Mouse (Mus musculus): ENCODE data around the gene Rasip1. TPM values are rescaled to one million over a fixed set of nuclear protein-coding genes. Genes with fewer than 3 reads are reported as not detected.
A peak's percentile ranks its signal among the peaks of the same experiment; 100 is the strongest.
"Not testable (repeated sequence)": the region's sequence is repeated elsewhere in the genome, so short reads cannot be mapped to it uniquely, and the experiment has no call there.

Rasip1 gene
- polyA plus RNA-seq, 1 experiment = 11.6 TPM

DNA sequence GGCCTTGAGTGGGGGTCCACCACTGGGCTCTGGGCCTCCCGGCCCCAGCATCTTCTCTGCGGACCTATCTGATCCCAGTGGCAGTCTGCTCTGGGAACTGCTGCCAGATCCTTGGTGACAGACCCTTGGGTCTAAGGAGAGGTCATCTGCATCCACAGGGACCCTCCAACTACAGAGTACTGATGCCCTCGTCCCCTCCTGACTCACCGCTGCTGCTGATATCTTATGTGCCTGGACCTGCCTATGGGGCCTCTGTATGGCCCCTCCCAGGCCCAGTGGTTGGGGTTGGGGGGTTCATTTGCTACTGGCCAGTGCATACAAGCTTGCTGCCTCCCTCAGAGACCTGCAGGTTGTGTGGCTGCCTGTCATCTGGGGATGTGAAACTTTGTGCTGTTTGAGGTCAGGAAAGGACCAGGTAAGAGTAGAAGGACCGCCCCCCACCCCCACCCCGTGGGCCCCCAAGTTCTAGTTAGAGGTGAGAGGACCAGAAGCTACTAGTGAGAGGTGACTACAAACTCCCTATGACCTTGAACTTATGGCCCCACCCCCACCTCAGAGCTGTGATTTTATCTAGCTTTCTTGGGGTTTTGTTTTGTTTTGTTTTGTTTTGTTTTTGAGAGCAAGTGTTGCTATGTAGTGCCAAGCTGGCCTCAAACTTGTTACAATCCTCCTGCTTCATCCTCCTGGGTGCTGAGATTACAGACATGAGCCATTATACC is 17.7 kb downstream of the Rasip1 start:
- Histone ChIP-seq H3K27me3 (ENCODE audit: control insufficient read depth, insufficient read depth, low read length) (peaks cover 27% of the 10 kb centered on the region), H3K4me1 (ENCODE audit: control insufficient read depth, insufficient read depth, insufficient read length, low read length) (peaks cover 2% of the 10 kb centered on the region; the same call in 1 of the 2 replicates), H3K27ac (ENCODE audit: insufficient read depth, low read depth, low read length) (no peak overlapping the region), H3K4me3 (ENCODE audit: low read depth, low read length) (no peak overlapping the region), H3K36me3 (ENCODE audit: control insufficient read depth, insufficient read depth, low read length) (no peaks in the 10 kb centered on the region)
- TF ChIP-seq CTCF (IDR thresholded peaks at IDR 0.05; ENCODE audit: extremely low read depth, insufficient read length, insufficient replicate concordance, low read depth, low read length) = no peak
- TF ChIP-seq POLR2A (IDR thresholded peaks at IDR 0.05; ENCODE audit: low read depth, low read length) = no peak
- WGBS = 69% methylated on average over 6 of the region's 6 CpGs

DNA sequence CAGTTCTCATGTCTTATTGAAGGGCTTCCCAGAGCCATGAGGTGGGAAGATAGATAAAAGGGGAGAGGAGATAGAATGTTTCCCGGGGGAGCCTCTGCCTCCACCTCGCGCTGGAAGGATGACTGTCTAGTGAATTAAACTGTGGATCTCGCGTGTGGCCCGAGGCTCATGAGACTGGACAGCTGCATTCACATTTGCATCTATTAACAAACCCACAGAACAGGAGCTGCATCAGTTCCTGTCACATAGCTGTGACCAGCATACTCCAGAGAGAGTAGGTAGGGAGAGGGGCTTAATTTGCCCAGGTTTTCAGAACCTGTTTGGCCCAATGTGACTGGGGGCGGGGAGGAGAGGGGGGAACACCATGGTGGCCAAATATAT is 18.3 kb downstream of the Rasip1 start:
- no peak for TF ChIP-seq CTCF (IDR thresholded peaks at IDR 0.05; ENCODE audit: extremely low read depth, insufficient read length, insufficient replicate concordance, low read depth, low read length)
- TF ChIP-seq POLR2A (IDR thresholded peaks at IDR 0.05; ENCODE audit: low read depth, low read length) = no peak
- peaks cover 2% of the 10 kb centered on the region; the same call in 1 of the 2 replicates for H3K4me1 ChIP-seq (ENCODE audit: control insufficient read depth, insufficient read depth, insufficient read length, low read length)

DNA sequence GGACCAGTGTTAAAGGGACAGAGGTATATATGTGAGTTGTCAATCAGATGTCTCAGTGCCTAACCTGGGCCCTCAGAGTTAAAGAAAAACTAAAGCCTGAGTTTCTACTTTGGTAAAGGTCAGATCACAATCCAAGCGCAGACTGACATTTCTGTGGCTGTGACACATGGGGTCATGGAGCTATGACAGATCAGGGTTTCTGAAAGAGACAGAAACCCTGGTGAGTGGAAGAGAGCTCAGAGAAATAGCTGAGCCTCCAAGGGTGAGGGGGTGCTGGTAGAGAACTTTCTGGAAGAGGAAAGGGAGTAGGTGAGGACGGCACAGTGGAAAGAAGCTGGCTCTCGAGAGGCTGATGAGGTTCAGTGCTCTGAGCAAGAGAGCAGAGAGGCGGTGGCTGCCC is 19.4 kb downstream of the Rasip1 start:
- no peaks in the 10 kb centered on the region for H3K36me3 ChIP-seq (ENCODE audit: control insufficient read depth, insufficient read depth, low read length)
- H3K4me3 ChIP-seq (ENCODE audit: low read depth, low read length) = no peak overlapping the region
- TF ChIP-seq POLR2A (IDR thresholded peaks at IDR 0.05; ENCODE audit: low read depth, low read length) = no peak
- peaks cover 2% of the 10 kb centered on the region; the same call in 1 of the 2 replicates for H3K4me1 ChIP-seq (ENCODE audit: control insufficient read depth, insufficient read depth, insufficient read length, low read length)
- WGBS = 82% methylated on average over 4 of the region's 4 CpGs
- H3K27me3 ChIP-seq (ENCODE audit: control insufficient read depth, insufficient read depth, low read length) = peaks cover 24% of the 10 kb centered on the region
- no peak overlapping the region for H3K27ac ChIP-seq (ENCODE audit: insufficient read depth, low read depth, low read length)

More for the DNA sequence above, 18.3 kb downstream of the Rasip1 start:
- Histone ChIP-seq H3K36me3 (ENCODE audit: control insufficient read depth, insufficient read depth, low read length) (no peaks in the 10 kb centered on the region), H3K27me3 (ENCODE audit: control insufficient read depth, insufficient read depth, low read length) (peaks cover 26% of the 10 kb centered on the region), H3K27ac (ENCODE audit: insufficient read depth, low read depth, low read length) (no peak overlapping the region), H3K4me3 (ENCODE audit: low read depth, low read length) (no peak overlapping the region)
- WGBS = 83% methylated on average over 7 of the region's 7 CpGs

DNA sequence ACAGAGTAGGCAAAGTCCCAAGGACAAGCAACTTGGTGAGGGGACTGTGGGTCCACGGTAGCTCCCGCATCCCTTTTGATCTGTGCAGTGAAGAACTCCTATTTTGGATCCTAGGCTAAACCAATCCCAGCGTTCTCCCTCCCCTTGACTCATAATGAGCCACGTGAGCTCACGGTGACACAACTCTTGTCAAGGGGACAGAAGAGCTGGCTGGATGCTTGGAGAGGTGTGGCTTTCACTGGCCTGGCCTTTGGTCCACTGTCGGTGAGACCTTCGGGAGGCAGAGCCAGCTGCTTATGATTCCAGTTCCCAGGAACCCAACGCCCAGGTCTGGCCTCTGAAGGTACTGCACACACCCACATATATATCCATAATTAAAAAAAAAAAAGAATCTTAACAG is 22.1 kb downstream of the Rasip1 start:
- Histone ChIP-seq H3K4me1 (ENCODE audit: control insufficient read depth, insufficient read depth, insufficient read length, low read length) (no peaks in the 10 kb centered on the region), H3K27ac (ENCODE audit: insufficient read depth, low read depth, low read length) (no peak overlapping the region), H3K27me3 (ENCODE audit: control insufficient read depth, insufficient read depth, low read length) (peaks cover 13% of the 10 kb centered on the region), H3K4me3 (ENCODE audit: low read depth, low read length) (no peak overlapping the region), H3K36me3 (ENCODE audit: control insufficient read depth, insufficient read depth, low read length) (no peaks in the 10 kb centered on the region)
- WGBS = 48% methylated on average over 8 of the region's 8 CpGs
- TF ChIP-seq POLR2A (IDR thresholded peaks at IDR 0.05; ENCODE audit: low read depth, low read length) (no peak), CTCF (IDR thresholded peaks at IDR 0.05; ENCODE audit: extremely low read depth, insufficient read length, insufficient replicate concordance, low read depth, low read length) (no peak)

DNA sequence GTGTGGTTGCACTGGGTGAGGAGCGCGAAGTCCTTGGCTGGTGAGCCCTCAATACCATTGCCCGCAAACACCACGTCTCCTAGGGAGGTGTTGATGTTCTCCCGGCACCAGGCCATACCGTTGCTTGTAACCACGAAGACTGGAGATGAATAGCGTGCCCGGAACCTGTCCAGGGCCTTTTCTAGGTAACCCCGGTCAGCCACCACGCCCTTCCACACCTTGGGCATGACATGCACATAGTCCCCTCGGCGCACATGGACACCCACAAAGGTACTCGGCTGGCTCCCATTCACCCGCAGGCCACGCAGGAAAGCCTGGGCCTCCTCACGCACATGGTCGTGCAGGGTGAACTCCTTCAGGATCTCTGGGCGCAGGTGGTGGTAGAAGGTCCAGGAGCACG is 23.2 kb downstream of the Rasip1 start:
- H3K36me3 ChIP-seq (ENCODE audit: control insufficient read depth, insufficient read depth, low read length); H3K4me1 ChIP-seq (ENCODE audit: control insufficient read depth, insufficient read depth, insufficient read length, low read length); H3K4me3 ChIP-seq (ENCODE audit: low read depth, low read length); H3K27me3 ChIP-seq (ENCODE audit: control insufficient read depth, insufficient read depth, low read length); H3K27ac ChIP-seq (ENCODE audit: insufficient read depth, low read depth, low read length): not testable (repeated sequence)
- WGBS = 95% methylated on average over 20 of the region's 20 CpGs

DNA sequence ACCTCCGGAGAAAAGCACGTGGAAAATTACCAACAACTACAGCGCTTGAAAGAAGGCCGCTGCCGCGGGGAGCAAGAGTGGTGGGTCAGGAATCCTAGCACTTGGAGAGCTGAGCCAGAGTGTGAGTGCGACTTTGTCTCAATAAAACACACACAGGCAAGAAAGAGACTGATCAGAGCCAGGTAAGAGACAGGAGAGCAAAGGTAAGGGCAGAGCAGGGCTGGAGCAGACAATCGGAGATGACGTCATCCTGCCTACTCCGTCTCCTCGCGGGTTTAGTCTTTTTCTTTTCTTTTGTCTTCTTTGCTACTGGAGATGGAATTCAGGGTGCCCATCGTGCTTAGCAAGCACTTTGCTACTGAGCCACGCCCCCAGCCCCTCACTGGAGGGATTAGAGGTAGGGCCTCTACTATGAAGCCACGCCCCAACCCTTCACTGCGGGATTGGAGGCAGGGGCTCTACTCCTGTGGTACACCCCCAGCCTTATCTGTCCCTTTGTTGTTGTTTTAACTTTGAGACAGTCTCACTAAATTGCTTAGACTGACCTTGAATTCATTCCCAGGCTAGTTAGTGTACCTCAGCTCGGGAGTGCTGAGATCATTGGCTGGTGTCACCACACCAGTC is 27.2 kb downstream of the Rasip1 start:
- WGBS = 27% methylated on average over 17 of the region's 17 CpGs
- no peak for TF ChIP-seq CTCF (IDR thresholded peaks at IDR 0.05; ENCODE audit: extremely low read depth, insufficient read length, insufficient replicate concordance, low read depth, low read length)
- TF ChIP-seq POLR2A (IDR thresholded peaks at IDR 0.05; ENCODE audit: low read depth, low read length) = no peak
- Histone ChIP-seq H3K27me3 (ENCODE audit: control insufficient read depth, insufficient read depth, low read length) (peaks cover 15% of the 10 kb centered on the region), H3K36me3 (ENCODE audit: control insufficient read depth, insufficient read depth, low read length) (no peaks in the 10 kb centered on the region), H3K4me1 (ENCODE audit: control insufficient read depth, insufficient read depth, insufficient read length, low read length) (peaks cover 3% of the 10 kb centered on the region; the same call in 1 of the 2 replicates), H3K27ac (ENCODE audit: insufficient read depth, low read depth, low read length) (no peak overlapping the region), H3K4me3 (ENCODE audit: low read depth, low read length) (peak overlapping the region; percentile 41)

DNA sequence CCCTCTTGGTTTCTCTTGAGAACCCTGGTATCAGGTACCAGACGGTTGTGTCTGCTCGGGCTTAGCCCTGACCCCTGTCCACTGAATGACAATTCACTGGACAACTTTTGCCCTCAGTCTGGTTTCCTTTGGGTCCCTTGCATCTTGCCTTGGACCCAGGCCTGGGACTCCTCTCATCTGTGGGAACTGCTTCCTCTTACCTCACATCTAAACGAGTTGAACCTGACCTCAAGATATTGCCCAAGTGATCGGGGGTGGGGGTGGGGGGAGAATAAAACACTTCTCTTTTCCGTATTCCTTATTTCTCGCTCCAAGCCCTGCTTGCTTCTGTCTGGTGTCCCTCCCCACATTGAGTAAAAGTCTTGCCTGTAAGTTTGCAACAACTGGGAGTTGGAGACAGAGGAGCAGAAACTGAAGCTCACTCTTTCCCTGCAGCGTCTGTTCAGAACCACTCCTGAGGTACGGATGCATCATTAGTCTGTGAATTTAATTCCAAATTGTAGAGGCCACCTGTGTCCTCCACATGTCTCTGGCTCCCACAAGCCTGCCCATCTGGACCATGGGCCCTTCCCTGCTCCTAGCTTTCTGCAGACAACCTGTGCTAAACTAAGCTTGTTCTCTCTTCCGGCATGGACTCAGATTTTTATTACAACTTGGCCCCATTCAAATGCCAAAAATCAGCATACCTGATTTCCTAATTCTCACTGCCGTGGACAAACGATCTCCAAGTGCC is 33.6 kb downstream of the Rasip1 start:
- 77% methylated on average over 11 of the region's 11 CpGs for WGBS
- Histone ChIP-seq H3K4me1 (ENCODE audit: control insufficient read depth, insufficient read depth, insufficient read length, low read length) (no peaks in the 10 kb centered on the region), H3K27ac (ENCODE audit: insufficient read depth, low read depth, low read length) (no peak overlapping the region), H3K36me3 (ENCODE audit: control insufficient read depth, insufficient read depth, low read length) (no peaks in the 10 kb centered on the region), H3K27me3 (ENCODE audit: control insufficient read depth, insufficient read depth, low read length) (peaks cover 40% of the 10 kb centered on the region), H3K4me3 (ENCODE audit: low read depth, low read length) (no peak overlapping the region)
- TF ChIP-seq CTCF (IDR thresholded peaks at IDR 0.05; ENCODE audit: extremely low read depth, insufficient read length, insufficient replicate concordance, low read depth, low read length) = no peak
- no peak for TF ChIP-seq POLR2A (IDR thresholded peaks at IDR 0.05; ENCODE audit: low read depth, low read length)

DNA sequence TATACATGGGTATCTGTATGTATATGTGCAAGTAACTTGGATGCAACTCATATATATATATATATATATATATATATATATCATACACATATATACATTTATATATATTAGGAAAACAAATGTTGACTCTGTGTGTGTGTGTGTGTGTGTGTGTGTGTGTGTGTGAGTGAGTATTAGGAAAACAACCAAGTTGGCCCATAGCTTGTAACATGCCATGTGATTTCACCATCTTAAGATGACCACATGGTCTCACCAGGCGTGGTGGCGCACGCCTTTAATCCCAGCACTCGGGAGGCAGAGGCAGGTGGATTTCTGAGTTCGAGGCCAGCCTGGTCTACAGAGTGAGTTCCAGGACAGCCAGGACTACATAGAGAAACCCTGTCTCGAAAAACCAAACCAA is 34.4 kb downstream of the Rasip1 start:
- not testable (repeated sequence) for H3K36me3 ChIP-seq (ENCODE audit: control insufficient read depth, insufficient read depth, low read length); H3K27ac ChIP-seq (ENCODE audit: insufficient read depth, low read depth, low read length); H3K4me3 ChIP-seq (ENCODE audit: low read depth, low read length); H3K4me1 ChIP-seq (ENCODE audit: control insufficient read depth, insufficient read depth, insufficient read length, low read length)
- H3K27me3 ChIP-seq (ENCODE audit: control insufficient read depth, insufficient read depth, low read length) = peaks cover 45% of the 10 kb centered on the region
- WGBS = 89% methylated on average over 6 of the region's 6 CpGs

Measured in small intestine, adult 2 months (tissue).